Mouse (Mus musculus) lung, postnatal 0 days (tissue): ENCODE data around the gene Cdc25b. TPM values are rescaled to one million over a fixed set of nuclear protein-coding genes. Genes with fewer than 3 reads are reported as not detected.
"Not testable (repeated sequence)": the region's sequence is repeated elsewhere in the genome, so short reads cannot be mapped to it uniquely, and the experiment has no call there.

Experiments used
- ATAC-seq: fragments of 200-750 bp; cut with Nextera tagmentation; 2 replicates; pipeline ENCODE4 v1.8.0; 2017; ENCODE audit warnings: moderate library complexity
- DNase-seq: peaks from one replicate; pipeline ENCODE4 v3.0.0-alpha.2; 2016; ENCODE audit warnings: low spot score
- H3K27ac ChIP-seq: fragments of 300-500 bp; sonication (generic); 2 replicates; pipeline ENCODE4 v1.5.1; 2014; ENCODE audit warnings: antibody characterized with exemption, mild to moderate bottlenecking, low read length, mixed read lengths
- H3K27me3 ChIP-seq: fragments of 300-500 bp; sonication (generic); replicated peaks from 2 replicates; pipeline ENCODE4 v1.6.1; 2014; ENCODE audit warnings: low read length, mixed read lengths; ENCODE audit not compliant: insufficient read depth
- H3K36me3 ChIP-seq: fragments of 300-500 bp; sonication (generic); 2 replicates; pipeline ENCODE4 v1.6.1; 2014; ENCODE audit warnings: low read length, mixed read lengths; ENCODE audit not compliant: insufficient read depth
- H3K4me1 ChIP-seq: fragments of 300-500 bp; sonication (generic); 2 replicates; pipeline ENCODE4 v1.6.1; 2014; ENCODE audit warnings: antibody characterized with exemption, low read depth, low read length, mixed read lengths; ENCODE audit not compliant: insufficient read depth
- H3K4me2 ChIP-seq: fragments of 300-500 bp; sonication (generic); replicated peaks from 2 replicates; pipeline ENCODE4 v1.6.1; 2014; ENCODE audit warnings: low read depth, mild to moderate bottlenecking, low read length, moderate library complexity, mixed read lengths
- H3K4me3 ChIP-seq: fragments of 300-500 bp; sonication (generic); 2 replicates; pipeline ENCODE4 v1.5.1; 2014; ENCODE audit warnings: low read depth, low read length
- H3K9ac ChIP-seq: fragments of 300-500 bp; sonication (generic); replicated peaks from 2 replicates; pipeline ENCODE4 v1.6.1; 2014; ENCODE audit warnings: low read depth, mild to moderate bottlenecking
- H3K9me3 ChIP-seq: fragments of 300-500 bp; sonication (generic); 2 replicates; pipeline ENCODE4 v1.6.1; 2016; ENCODE audit warnings: low read length, mixed read lengths
- CTCF ChIP-seq: IDR thresholded peaks from 2 replicates; pipeline ENCODE4 v1.5.1; 2016; ENCODE audit warnings: antibody characterized with exemption, mild to moderate bottlenecking
- EP300 ChIP-seq: IDR thresholded peaks from 2 replicates; pipeline ENCODE4 v1.6.1; 2016; ENCODE audit warnings: antibody characterized with exemption, mild to moderate bottlenecking, control low read depth
- WGBS: fragments of 180-500 bp; shearing (Covaris S2); extraction: QIAGEN DNeasy Blood & Tissue Kit; methylation state at CpG from one replicate; pipeline ENCODE4 v1.1.7; 2014; 5-methylcytosine and 5-hydroxymethylcytosine counted together
- polyA plus RNA-seq: library from polyadenylated mRNA; unstranded; fragments of >200 nt; fragmentation: Nextera tagmentation; extraction: Ambion mirVana; gene quantifications from 2 replicates; pipeline ENCODE4 v1.2.1, GENCODE M21; 2015

The Cdc25b gene
- polyA plus RNA-seq, 1 experiment from 2014 or later: 38.7 TPM

DNA sequence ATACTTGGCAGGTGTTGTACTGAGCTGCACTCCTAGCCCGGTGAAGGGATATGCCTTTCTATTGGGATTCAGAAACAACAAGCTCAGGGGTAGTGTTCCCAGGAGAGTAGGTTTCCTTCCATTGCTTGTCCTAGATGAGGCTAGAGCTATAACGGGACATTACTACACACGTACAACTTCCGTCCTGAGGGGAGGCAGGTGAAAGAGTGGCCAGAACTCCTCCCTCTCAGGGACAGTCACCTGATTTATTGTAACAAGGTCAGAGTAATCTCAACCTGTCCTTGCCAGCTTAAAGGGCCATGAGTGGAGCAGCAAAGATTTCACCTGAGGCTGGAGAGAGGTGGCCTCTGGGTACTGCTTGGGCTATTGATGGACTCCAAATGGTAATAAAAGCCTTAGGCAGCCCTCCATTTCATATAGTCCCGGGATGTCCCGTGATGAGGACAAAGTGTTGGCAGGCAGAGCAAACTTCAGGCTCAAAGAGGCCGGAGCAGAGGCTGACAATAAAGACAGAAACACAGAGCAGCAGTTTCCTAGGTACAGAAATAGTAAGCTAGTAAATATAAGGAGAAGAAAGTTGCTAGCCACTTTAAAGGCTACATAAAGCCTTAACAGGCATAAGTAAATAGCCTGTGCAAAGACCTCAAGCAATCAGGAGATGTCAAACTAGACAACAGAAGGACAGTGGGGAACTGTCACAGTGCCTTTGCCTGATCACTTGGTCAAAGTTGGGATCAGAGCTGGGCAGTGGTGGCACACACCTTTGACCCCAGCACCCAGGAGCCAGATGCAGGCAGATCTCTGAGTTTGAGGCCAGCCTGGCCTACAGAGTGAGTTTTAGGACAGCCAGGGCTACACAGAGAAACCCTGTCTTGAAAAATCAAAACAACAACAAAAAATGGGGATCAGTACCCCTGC is 29.5 kb downstream of the Cdc25b start:
- H3K27me3 ChIP-seq: no peaks in the 10 kb centered on the region
- H3K4me3 ChIP-seq: no peak overlapping the region
- no peak overlapping the region for H3K27ac ChIP-seq
- TF ChIP-seq CTCF (no peak), EP300 (no peak)
- 70% methylated on average over 7 of the region's 7 CpGs for WGBS
- no peak overlapping the region for H3K4me2 ChIP-seq
- no peaks in the 10 kb centered on the region for H3K9me3 ChIP-seq
- H3K4me1 ChIP-seq: peaks cover 2% of the 10 kb centered on the region; the same call in 1 of the 2 replicates
- no peak for DNase-seq
- H3K9ac ChIP-seq: no peak overlapping the region
- H3K36me3 ChIP-seq: no peaks in the 10 kb centered on the region
- ATAC-seq: peak; percentile 31; the same call in 1 of the 2 replicates

DNA sequence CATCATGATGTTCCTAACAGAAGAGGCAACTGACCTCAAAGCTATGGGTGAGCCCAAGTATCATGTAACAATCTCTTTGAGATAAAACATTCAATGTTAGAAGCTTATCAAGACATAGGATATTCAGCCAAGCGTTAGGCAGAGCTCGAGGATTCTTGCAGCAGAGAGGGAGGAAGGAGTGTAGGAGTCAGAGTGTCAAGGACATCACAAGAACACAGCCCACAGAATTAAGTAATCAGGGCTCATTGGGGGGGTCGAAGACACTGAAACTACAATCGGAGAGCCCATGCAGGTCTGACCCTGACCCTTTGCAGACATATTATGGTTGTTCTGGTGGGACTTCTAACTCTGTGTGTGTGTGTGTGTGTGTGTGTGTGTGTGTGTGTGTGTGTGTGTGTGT is 33.3 kb downstream of the Cdc25b start:
- no peaks in the 10 kb centered on the region for H3K27me3 ChIP-seq
- WGBS: 60% methylated on average over 4 of the region's 4 CpGs
- ATAC-seq: no peak
- H3K4me3 ChIP-seq: no peak overlapping the region
- DNase-seq: no peak
- no peak for TF ChIP-seq CTCF
- TF ChIP-seq EP300: no peak
- H3K9me3 ChIP-seq: no peaks in the 10 kb centered on the region
- no peaks in the 10 kb centered on the region for H3K36me3 ChIP-seq
- no peak overlapping the region for H3K9ac ChIP-seq
- H3K27ac ChIP-seq: no peak overlapping the region
- no peaks in the 10 kb centered on the region for H3K4me1 ChIP-seq
- no peak overlapping the region for H3K4me2 ChIP-seq

DNA sequence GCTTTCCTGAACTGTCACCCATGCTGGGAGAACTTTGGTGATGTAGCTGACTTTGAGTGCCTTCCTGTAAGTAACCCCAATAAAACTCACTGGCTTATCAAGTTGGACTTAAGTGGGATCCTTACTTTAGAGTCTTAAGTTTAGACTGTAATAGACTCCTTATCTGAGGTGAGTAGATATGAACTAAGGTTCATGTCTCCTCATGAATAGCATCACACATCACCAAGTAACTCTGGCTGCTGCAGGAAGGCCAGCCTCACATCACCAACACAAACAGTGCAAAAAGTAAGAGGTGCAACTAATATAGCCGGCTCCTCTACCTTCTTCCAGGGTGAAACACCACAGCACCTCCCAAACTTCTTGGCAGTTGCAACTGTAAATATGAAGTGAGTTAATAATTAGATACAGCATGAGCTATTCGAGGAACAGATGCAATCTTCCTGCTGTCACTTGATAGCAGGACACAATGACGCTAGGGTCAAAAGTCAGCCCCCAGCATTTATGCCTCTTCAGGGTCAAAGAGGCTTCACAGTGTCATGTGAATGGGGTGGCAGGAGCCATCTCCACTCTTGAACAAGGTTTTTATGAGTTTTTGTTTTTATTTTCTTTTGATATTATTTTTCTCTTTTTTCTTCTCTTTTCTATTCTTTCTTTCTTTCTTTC is 35.2 kb downstream of the Cdc25b start:
- H3K27me3 ChIP-seq: no peaks in the 10 kb centered on the region
- no peaks in the 10 kb centered on the region for H3K9me3 ChIP-seq
- H3K9ac ChIP-seq: no peak overlapping the region
- no peak overlapping the region for H3K27ac ChIP-seq
- TF ChIP-seq CTCF (no peak), EP300 (no peak)
- no peak overlapping the region for H3K4me3 ChIP-seq
- DNase-seq (no peak), ATAC-seq (no peak)
- WGBS: 48% methylated on average over 3 of the region's 3 CpGs
- no peak overlapping the region for H3K4me2 ChIP-seq
- H3K36me3 ChIP-seq: no peaks in the 10 kb centered on the region
- H3K4me1 ChIP-seq: no peaks in the 10 kb centered on the region

DNA sequence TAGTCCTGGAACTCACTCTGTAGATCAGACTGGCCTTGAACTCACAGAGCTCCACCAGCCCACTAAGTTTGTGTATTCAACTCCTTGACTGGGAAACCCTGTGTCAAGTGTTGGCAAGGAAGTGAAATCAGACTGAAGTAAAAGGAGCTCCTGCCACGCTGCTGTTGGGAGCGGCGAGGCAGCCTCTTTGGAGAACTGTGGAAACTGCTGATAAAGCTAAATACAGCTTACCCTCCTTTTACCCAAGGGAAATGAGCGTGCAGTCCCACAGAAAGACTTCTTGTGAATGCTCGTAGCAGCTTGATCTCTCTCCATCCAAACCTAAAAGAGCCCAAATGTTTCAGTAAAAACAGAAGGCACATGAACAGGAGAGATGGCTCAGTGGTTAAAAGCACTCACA is 35.8 kb downstream of the Cdc25b start:
- ATAC-seq (no peak), DNase-seq (peak; percentile 31)
- WGBS: 29% methylated on average over 5 of the region's 5 CpGs

DNA sequence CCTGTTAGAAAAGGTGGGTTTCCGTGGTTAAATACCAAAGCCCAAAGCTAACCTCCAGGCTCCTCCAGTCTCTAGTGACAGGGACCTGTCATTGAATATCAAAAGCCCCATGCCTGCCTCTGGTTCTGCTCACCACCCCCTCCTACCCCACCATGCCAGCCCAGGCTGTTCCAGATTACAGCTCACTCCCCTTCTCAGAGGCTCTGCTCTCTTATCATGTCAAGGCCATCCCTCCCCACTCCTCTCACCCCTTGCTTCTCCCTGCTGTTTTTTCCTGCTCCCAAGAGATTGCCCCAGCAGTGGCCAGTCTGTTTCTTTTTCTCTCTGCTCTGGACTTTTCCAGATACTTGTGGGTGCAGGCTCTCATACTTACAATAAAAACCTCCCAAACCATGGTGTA is 36.8 kb downstream of the Cdc25b start:
- Histone ChIP-seq H3K4me2 (no peak overlapping the region), H3K27ac (no peak overlapping the region), H3K36me3 (no peaks in the 10 kb centered on the region), H3K9me3 (no peaks in the 10 kb centered on the region), H3K4me1 (no peaks in the 10 kb centered on the region), H3K4me3 (no peak overlapping the region), H3K9ac (no peak overlapping the region), H3K27me3 (no peaks in the 10 kb centered on the region)
- ATAC-seq (no peak), DNase-seq (no peak)
- TF ChIP-seq EP300 (no peak), CTCF (no peak)
- 82% methylated on average over 1 of the region's 1 CpGs for WGBS

More for the DNA sequence above, 35.8 kb downstream of the Cdc25b start:
- Histone ChIP-seq H3K36me3 (no peaks in the 10 kb centered on the region), H3K27me3 (no peaks in the 10 kb centered on the region), H3K27ac (no peak overlapping the region), H3K9ac (no peak overlapping the region), H3K4me2 (no peak overlapping the region), H3K4me3 (no peak overlapping the region), H3K4me1 (no peaks in the 10 kb centered on the region), H3K9me3 (no peaks in the 10 kb centered on the region)
- TF ChIP-seq CTCF: no peak
- no peak for TF ChIP-seq EP300

DNA sequence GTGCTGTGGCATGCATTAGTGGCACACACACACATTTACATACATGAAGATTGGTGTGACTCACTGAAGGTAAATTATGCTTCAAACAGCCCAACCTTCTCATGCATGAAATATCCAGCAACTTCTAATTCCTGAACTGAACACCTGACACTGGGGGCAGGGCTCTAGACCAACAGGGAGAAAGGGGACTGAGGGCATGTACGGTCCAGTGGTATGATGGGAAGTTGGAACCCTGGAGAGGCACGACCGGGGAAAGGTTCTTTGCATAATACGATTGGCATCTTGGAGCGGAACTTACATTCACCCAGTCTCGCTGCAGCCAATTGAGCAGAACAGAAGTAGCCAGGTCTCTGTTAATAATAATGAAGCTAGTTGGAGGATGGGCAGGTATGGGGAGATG is 38.4 kb downstream of the Cdc25b start:
- no peak overlapping the region for H3K4me3 ChIP-seq
- no peaks in the 10 kb centered on the region for H3K36me3 ChIP-seq
- H3K9me3 ChIP-seq: no peaks in the 10 kb centered on the region
- 83% methylated on average over 6 of the region's 6 CpGs for WGBS
- no peak overlapping the region for H3K27ac ChIP-seq
- H3K27me3 ChIP-seq: no peaks in the 10 kb centered on the region
- H3K9ac ChIP-seq: no peak overlapping the region
- ATAC-seq (no peak), DNase-seq (no peak)
- TF ChIP-seq EP300: no peak
- no peaks in the 10 kb centered on the region for H3K4me1 ChIP-seq
- no peak overlapping the region for H3K4me2 ChIP-seq

DNA sequence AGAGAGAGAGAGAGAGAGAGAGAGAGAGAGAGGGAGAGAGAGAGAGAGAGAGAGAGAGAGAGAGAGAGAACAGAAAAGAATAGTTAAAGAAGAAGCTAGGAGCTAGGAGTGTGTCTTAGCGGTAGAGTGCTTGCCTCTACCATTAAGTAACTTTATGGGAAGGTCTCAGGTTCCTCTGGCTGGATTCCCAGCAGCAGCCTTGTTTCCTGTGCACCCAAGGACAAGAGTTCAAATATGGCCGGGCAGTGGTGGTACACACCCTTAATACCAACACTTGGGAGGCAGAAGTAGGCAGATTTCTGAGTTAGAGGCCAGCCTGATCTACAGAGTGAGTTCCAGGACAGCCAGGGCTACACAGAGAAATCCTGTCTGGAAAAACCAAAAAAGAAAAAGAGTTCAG is 39.9 kb downstream of the Cdc25b start:
- 43% methylated on average over 2 of the region's 2 CpGs for WGBS
- H3K4me1 ChIP-seq, H3K36me3 ChIP-seq, H3K9me3 ChIP-seq, H3K4me2 ChIP-seq, H3K27me3 ChIP-seq, H3K4me3 ChIP-seq, H3K27ac ChIP-seq, H3K9ac ChIP-seq, ATAC-seq, DNase-seq: not testable (repeated sequence)
